Mouse (Mus musculus) neural tube, embryonic 10.5 days (tissue): ENCODE measurements at regions not wholly inside any gene's neighbourhood (a gene's known extent, or its start where the extent isn't known, plus 50 kb on each side); places are given as distances from the start of the nearest gene placed in this dataset.

Experiments used
- DNase-seq: peaks from one replicate; pipeline ENCODE4 v3.0.0-alpha.2; 2017; ENCODE audit warnings: low spot score; ENCODE audit errors: extremely low spot score

- no peak for DNase-seq
Measured at GRCm38 (mm10) chr8:78877423-78877822, 56.5 kb upstream of the Lsm6 start.

GRCm38 (mm10) chr8:78889708-78890107 is 68.8 kb upstream of the Lsm6 start:
- no peak for DNase-seq

- DNase-seq, result no peak
Measured at GRCm38 (mm10) chr8:78890571-78890970, 69.6 kb upstream of the Lsm6 start.

- DNase-seq, result peak; percentile 72
Measured at GRCm38 (mm10) chr8:78899887-78900286, 78.9 kb upstream of the Lsm6 start.

GRCm38 (mm10) chr8:78903034-78903433 is 82.1 kb upstream of the Lsm6 start:
- DNase-seq, result no peak

GRCm38 (mm10) chr8:78907918-78908317 is 87.0 kb upstream of the Lsm6 start:
- DNase-seq, result no peak

GRCm38 (mm10) chr8:78911288-78911873 is 90.4 kb upstream of the Lsm6 start:
- DNase-seq, result no peak

- DNase-seq, result no peak
Measured at GRCm38 (mm10) chr8:78912470-78912869, 91.5 kb upstream of the Lsm6 start.

- no peak for DNase-seq
Measured at GRCm38 (mm10) chr8:78913823-78914222, 92.9 kb upstream of the Lsm6 start.

- DNase-seq, result no peak
Measured at GRCm38 (mm10) chr8:78930610-78931397, 97.4 kb upstream of the Zfp827 start.

- DNase-seq, result no peak
Measured at GRCm38 (mm10) chr8:78932069-78932468, 96.2 kb upstream of the Zfp827 start.

GRCm38 (mm10) chr8:78940049-78940448 is 88.2 kb upstream of the Zfp827 start:
- DNase-seq, result no peak

GRCm38 (mm10) chr8:78941558-78941957 is 86.7 kb upstream of the Zfp827 start:
- DNase-seq, result no peak

GRCm38 (mm10) chr8:78944367-78944766 is 83.9 kb upstream of the Zfp827 start:
- no peak for DNase-seq

- no peak for DNase-seq
Measured at GRCm38 (mm10) chr8:78945607-78946006, 82.6 kb upstream of the Zfp827 start.

GRCm38 (mm10) chr8:78946085-78946484 is 82.2 kb upstream of the Zfp827 start:
- DNase-seq, result no peak

- DNase-seq, result no peak
Measured at GRCm38 (mm10) chr8:78975034-78975433, 53.2 kb upstream of the Zfp827 start.
